Mouse (Mus musculus): ENCODE results near the gene Cd320. TPM values are rescaled to one million over a fixed set of nuclear protein-coding genes. Genes with fewer than 3 reads are reported as not detected.

The Cd320 gene
- polyA plus RNA-seq (2015; fragmentation: Nextera tagmentation; extraction: Ambion mirVana) = 89.3 and 138 TPM in 2 replicates

DNA sequence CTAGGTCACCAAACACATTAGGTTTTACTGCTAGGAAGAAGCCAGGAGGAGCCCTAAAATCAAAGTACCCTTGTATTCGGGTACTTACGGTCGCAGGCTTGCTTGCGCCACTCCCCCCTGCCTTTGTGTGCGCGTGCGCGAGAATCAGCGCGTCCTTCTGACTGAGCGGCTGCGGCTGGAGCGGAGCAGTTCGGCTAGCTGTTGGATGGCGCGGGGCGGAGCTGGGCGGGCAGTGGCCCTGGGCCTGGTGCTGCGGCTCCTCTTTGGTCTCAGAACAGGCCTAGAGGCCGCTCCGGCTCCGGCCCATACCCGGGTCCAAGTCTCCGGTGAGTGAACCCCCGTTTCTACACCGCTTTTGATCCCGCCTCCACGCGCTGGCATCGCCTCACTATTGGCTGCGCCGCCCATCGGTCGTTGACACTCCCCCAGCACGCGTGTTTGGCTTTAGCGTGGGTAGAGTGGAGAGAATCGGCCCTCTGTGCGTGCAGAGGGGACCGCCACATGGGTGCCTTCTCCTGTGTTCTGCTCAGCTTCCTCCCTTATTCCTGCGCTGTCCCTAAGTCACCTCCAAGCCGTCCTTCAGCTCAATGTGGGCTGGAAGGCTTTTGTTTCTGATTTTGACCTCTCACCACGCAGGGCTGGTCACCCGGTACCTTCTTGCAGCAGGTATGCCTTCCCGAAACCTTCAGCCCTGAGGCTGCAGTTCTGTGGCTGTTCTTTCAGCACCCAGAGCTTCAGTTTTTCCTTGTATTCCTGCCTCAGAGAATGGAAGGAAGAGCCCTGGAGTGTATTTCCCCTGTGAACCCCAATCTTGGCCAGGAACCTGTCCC, at the start of gene Cd320:
Cd320 (plus strand) TSS at position 126 of the 830 bp plus-strand sequence.

DNA sequence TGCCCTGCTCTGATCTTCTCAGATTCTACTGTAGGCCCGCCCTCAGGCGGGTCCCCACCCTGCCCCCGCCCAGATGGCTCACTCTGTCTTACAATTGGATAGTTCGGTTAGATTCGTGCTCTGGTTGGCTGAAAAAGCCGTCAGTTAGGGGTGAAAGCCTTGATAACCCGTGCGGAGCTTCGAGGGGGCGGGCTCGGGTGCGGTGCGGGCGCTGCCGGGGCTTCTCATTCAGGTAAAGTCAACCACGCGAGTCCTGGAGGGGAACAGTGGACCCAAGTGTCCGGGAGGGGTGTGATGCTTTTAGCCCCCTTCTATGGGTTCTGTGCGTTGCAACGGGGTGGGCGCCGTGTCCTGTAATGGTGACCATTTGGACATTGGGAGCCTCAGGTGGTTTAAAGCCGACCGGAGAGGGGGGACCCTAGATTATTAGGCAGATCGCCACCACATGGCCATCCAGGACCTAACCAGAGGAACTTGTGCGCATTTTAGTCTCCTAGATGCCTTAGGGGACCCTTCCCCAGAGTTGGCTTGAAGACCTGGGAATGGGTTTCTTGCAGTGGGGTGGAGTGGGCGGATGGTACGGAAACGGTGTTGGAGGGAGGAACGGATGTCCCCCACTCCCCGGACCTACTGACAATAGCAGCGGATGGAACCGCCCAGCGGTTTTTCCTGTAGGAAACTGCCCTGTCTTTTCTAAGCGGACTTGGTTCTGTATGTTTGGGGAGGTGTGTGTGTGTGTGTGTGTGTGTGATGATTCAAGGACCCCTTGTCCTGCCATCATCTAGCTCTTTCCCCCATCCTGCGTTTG, 32.4 kb upstream of the Cd320 start, which contains the start of gene Kank3:
Kank3 (plus strand) TSS at position 186 of the 808 bp plus-strand sequence.

DNA sequence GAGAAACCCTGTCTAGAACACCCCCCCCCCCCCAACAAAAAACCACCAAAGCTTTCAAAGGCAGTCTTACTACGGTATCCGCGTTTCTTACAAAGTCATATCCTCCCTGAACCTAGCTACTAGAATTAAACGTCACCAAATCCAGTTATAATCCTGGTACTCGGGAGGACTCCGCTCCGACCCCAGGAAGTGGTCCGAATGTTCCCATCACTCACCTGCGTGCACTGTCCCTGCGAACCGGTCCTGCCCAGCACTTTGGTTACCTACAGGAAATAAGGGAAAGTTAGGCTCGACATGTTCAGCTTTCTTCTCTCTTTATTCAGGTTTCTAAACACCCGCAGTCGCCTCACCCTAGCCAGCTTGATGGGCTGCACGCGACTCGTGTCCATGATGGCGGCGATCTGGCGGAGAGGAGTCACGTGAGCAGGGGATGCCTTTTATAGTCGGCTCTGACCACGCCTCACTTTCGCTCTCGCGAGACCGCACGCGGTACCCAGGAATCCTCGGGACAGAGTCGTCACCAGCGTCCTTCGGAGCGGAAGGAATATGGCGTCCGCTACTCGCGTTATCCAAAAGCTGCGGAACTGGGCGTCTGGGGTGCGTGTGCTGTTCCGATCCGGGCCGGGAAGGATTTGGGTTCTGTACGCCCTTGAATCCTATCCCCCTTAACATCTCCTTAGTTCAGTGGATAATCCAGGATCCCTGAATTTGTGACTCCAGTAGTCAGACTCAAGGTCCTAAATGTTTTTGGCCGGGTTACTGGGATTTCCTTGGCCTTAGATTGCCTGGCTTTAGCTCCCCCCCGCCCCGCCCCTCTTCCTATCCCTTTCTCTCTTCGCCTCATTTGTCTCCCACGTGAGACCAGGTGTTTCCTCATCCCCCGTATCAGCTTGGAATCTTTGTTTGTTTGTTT, 18.6 kb upstream of the Cd320 start, which contains the start of the genes Rps28 and Ndufa7:
Rps28 (minus strand) TSS at position 479 of the 913 bp plus-strand sequence.
Ndufa7 (plus strand) TSS at position 489 of the 913 bp plus-strand sequence.

DNA sequence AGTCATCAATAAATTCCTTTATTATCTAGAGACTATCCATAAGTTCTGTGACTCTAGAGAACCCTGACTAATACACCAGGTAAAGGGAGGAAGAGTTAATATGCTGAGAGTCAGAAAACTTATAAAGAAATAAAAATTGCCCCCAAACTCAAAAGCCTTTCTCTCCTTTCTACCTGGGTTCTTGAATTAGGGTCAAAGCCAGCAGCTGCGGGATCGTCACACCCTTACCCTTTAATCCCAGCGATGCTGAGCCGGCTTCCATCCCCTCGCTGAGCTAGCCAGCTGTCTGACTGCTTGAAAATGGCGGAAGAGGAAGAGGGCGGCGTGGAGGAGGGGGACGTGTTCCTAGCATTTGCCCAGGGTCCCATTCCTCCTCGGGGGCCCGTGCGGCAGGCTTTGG, 30.6 kb downstream of the Cd320 start, which contains the start of gene Gm7029:
Gm7029 (plus strand) TSS at position 301 of the 400 bp plus-strand sequence.

DNA sequence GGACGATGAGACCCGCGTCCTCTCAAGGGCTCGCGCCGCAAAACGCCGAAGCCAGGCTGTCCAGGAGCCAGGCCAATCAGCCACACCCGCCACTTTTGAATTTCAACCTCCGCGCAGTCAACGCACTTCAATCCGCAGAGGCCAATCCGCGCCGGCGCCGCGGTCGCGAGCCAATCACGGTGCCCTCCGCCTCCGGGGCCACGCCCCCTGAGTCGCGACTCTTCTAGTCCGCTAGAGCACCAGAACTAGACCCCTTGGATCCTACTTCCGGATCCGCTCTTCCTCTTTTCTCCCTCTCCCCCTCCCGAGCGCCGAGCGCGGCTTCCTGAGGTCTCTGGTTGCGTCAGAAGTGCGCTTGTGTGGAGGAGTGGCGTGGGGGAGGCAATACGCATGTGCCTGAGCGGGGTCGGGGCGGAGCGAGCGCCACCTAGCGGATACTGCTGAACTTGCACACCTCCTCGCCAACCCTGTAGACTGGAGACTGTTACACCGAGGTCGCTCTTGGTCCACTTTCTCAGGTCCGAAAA, 47.7 kb downstream of the Cd320 start, which contains the start of gene Kifc1:
Kifc1 (minus strand) TSS at position 129 of the 527 bp plus-strand sequence.

Small RNA genes lying within 50 kb of the gene (microRNA-seq; reads per million reads assigned to microRNA genes)
- not detected for gene Gm27740 (ENCODE audit: borderline replicate concordance, insufficient number of aligned reads)

Other genes with a start within 250 kb of the Cd320 start
- 32.0 and 42.3 TPM in 2 replicates for gene Zfp414, start 214.0 kb upstream of the Cd320 start, polyA plus RNA-seq (2015; fragmentation: Nextera tagmentation; extraction: Ambion mirVana)
- gene Pram1, start 205.0 kb upstream of the Cd320 start, polyA plus RNA-seq (2015; fragmentation: Nextera tagmentation; extraction: Ambion mirVana) = 0.71 TPM in 1 of 2 replicates, not detected in the other
- 123 and 153 TPM in 2 replicates for gene Hnrnpm, start 156.2 kb upstream of the Cd320 start, polyA plus RNA-seq (2015; fragmentation: Nextera tagmentation; extraction: Ambion mirVana)
- 84.2 and 105 TPM in 2 replicates for gene March2, start 124.4 kb upstream of the Cd320 start, polyA plus RNA-seq (2015; fragmentation: Nextera tagmentation; extraction: Ambion mirVana)
- 248 and 296 TPM in 2 replicates for gene Rab11b, start 82.6 kb upstream of the Cd320 start, polyA plus RNA-seq (2015; fragmentation: Nextera tagmentation; extraction: Ambion mirVana)
- 84.8 and 87.3 TPM in 2 replicates for gene Angptl4, start 61.3 kb upstream of the Cd320 start, polyA plus RNA-seq (2015; fragmentation: Nextera tagmentation; extraction: Ambion mirVana)
- gene Kank3, start 32.6 kb upstream of the Cd320 start, polyA plus RNA-seq (2015; fragmentation: Nextera tagmentation; extraction: Ambion mirVana) = 50.5 and 107 TPM in 2 replicates
- gene Rps28, start 18.5 kb upstream of the Cd320 start, polyA plus RNA-seq (2015; fragmentation: Nextera tagmentation; extraction: Ambion mirVana) = 1,247 and 1,332 TPM in 2 replicates
- gene Ndufa7, start 18.5 kb upstream of the Cd320 start, polyA plus RNA-seq (2015; fragmentation: Nextera tagmentation; extraction: Ambion mirVana) = 987 and 1,283 TPM in 2 replicates
- not detected in 2 replicates for gene Gm7029, start 30.7 kb downstream of the Cd320 start, polyA plus RNA-seq (2015; fragmentation: Nextera tagmentation; extraction: Ambion mirVana)
- 2.3 and 3.1 TPM in 2 replicates for gene Kifc1, start 47.6 kb downstream of the Cd320 start, polyA plus RNA-seq (2015; fragmentation: Nextera tagmentation; extraction: Ambion mirVana)
- 0.27 TPM in 1 of 2 replicates, not detected in the other for gene Platr17, start 62.0 kb downstream of the Cd320 start, polyA plus RNA-seq (2015; fragmentation: Nextera tagmentation; extraction: Ambion mirVana)
- gene Daxx, start 66.3 kb downstream of the Cd320 start, polyA plus RNA-seq (2015; fragmentation: Nextera tagmentation; extraction: Ambion mirVana) = 23.8 and 32.1 TPM in 2 replicates
- 72.5 and 91.8 TPM in 2 replicates for gene Tapbp, start 72.8 kb downstream of the Cd320 start, polyA plus RNA-seq (2015; fragmentation: Nextera tagmentation; extraction: Ambion mirVana)
- gene Zbtb22, start 72.8 kb downstream of the Cd320 start, polyA plus RNA-seq (2015; fragmentation: Nextera tagmentation; extraction: Ambion mirVana) = 14.6 and 16.5 TPM in 2 replicates
- gene Rgl2, start 86.5 kb downstream of the Cd320 start, polyA plus RNA-seq (2015; fragmentation: Nextera tagmentation; extraction: Ambion mirVana) = 20.0 and 32.4 TPM in 2 replicates
- 108 and 142 TPM in 2 replicates for gene Pfdn6, start 97.3 kb downstream of the Cd320 start, polyA plus RNA-seq (2015; fragmentation: Nextera tagmentation; extraction: Ambion mirVana)
- gene Wdr46, start 97.6 kb downstream of the Cd320 start, polyA plus RNA-seq (2015; fragmentation: Nextera tagmentation; extraction: Ambion mirVana) = 17.5 and 21.3 TPM in 2 replicates
- 7.6 and 8.1 TPM in 2 replicates for gene B3galt4, start 108.4 kb downstream of the Cd320 start, polyA plus RNA-seq (2015; fragmentation: Nextera tagmentation; extraction: Ambion mirVana)
- 28.4 and 40.1 TPM in 2 replicates for gene Vps52, start 112.7 kb downstream of the Cd320 start, polyA plus RNA-seq (2015; fragmentation: Nextera tagmentation; extraction: Ambion mirVana)
- 2,003 and 3,084 TPM in 2 replicates for gene Rps18, start 112.9 kb downstream of the Cd320 start, polyA plus RNA-seq (2015; fragmentation: Nextera tagmentation; extraction: Ambion mirVana)
- 146 and 274 TPM in 2 replicates for gene H2-K1, start 157.3 kb downstream of the Cd320 start, polyA plus RNA-seq (2015; fragmentation: Nextera tagmentation; extraction: Ambion mirVana)
- gene Ring1, start 181.6 kb downstream of the Cd320 start, polyA plus RNA-seq (2015; fragmentation: Nextera tagmentation; extraction: Ambion mirVana) = 22.3 and 29.6 TPM in 2 replicates
- 105 and 163 TPM in 2 replicates for gene H2-Ke6, start 185.0 kb downstream of the Cd320 start, polyA plus RNA-seq (2015; fragmentation: Nextera tagmentation; extraction: Ambion mirVana)
- gene Slc39a7, start 188.6 kb downstream of the Cd320 start, polyA plus RNA-seq (2015; fragmentation: Nextera tagmentation; extraction: Ambion mirVana) = 99.2 and 160 TPM in 2 replicates
- 33.2 and 38.4 TPM in 2 replicates for gene Rxrb, start 188.7 kb downstream of the Cd320 start, polyA plus RNA-seq (2015; fragmentation: Nextera tagmentation; extraction: Ambion mirVana)
- gene Col11a2, start 196.3 kb downstream of the Cd320 start, polyA plus RNA-seq (2015; fragmentation: Nextera tagmentation; extraction: Ambion mirVana) = 0.25 and 0.80 TPM in 2 replicates
- 0.25 TPM in 1 of 2 replicates, not detected in the other for gene H2-Oa, start 249.2 kb downstream of the Cd320 start, polyA plus RNA-seq (2015; fragmentation: Nextera tagmentation; extraction: Ambion mirVana)

All from adrenal gland, postnatal 0 days (tissue).